Mouse (Mus musculus) heart, postnatal 36 days (tissue): Measurements from ENCODE around the gene Olfr19. TPM values are rescaled to one million over a fixed set of nuclear protein-coding genes. Genes with fewer than 3 reads are reported as not detected.
"Not testable (repeated sequence)": the region's sequence is repeated elsewhere in the genome, so short reads cannot be mapped to it uniquely, and the experiment has no call there.

Experiments
- DNase-seq, 2 experiments: peaks; one replicate each; pipeline ENCODE4 v3.0.0; 2021 to 2022
- intact Hi-C: fragments of 180-260 bp; cut with DNase I; formaldehyde crosslinking; loops from one replicate; pipeline ENCODE4 v1.15.1; 2025
- total RNA-seq, 2 experiments: library from RNA; stranded (reverse); gene quantifications; 2 replicates each; pipeline ENCODE4 v1.2.3; 2021

The Olfr19 gene
- not detected for total RNA-seq

DNA sequence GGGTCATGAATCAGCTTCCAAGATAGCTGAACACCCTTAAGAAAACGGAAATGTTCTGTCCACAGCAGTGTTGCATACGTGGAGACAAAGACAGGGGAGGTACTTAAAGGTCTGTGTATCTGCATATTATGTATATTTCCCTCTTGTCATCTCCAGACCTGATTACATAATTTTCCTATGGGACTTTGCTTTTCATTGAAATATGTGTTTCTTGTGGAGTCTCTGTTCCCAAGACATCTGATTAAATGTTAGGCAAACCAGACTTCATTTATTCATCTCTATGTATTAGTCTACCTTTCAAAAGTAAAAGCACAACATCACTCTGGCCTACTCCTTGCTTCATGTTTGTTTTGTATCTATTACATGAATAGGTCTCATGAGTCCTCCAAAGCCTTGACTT, at the start of gene Olfr19:
Gene Olfr19 (minus strand): TSS at position 101 of the 400 bp plus-strand sequence.
- DNase-seq: no peak

DNA sequence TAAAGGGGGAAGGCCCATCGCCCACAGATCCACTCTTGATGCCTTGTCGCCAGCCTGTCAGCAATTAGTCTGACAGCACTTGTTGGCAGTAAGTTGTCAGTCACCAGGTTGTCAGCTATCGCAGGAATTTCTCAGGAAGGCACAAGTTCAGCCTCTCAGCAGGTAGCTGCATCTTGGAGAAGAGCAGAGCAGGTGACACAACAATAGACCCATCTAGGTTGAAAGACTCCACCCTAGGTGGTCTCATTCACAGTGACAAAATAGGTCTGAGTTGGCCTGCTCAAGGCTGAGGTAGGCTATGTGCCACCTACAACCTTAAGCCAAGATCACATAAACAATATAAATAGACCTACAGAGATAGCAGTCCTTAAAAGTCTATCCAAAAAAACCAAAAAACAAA, 8.8 kb upstream of the Olfr19 start:
- no peak for DNase-seq
- intact Hi-C loops: no loop called here

More for the DNA sequence above, at the start of gene Olfr19:
- intact Hi-C loops: no loop called here

DNA sequence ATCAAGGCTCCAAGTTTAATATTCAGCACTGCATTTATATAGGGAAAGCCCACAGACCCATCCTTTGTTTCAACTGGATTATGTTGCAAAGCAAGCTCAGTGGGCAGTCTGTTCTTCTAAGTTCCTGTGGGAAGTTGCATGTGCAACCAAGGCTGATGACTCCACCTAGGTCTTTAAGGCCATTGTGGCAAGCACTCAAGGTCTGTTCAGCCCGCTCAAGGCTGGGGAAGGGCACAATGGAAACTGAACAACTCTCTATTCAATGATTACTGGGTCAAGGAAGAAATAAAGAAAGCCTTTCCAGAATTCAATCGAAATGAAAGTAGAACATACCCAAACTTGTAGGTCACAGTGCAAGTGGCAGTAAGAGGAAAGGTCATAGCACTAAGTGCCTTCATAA, 7.8 kb upstream of the Olfr19 start:
- intact Hi-C loops: no loop called here
- no peak for DNase-seq

DNA sequence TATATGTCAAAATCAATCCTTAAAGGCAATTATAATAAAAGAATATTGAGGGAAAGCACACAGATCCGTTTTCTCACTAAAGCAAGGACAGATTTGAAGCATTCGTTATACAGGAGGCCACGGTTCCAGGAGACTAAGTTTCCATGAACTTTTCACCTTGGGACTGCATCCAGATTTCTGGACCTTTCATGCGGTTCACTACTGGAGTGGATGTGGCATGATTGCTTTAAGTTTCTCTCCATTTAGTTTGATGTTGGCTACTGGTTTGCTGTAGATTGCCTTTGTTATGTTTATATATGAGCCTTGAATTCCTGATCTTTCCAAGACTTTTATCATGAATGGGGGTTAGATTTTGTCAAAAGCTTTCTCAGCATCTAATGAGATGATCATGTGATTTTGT, 11.2 kb downstream of the Olfr19 start:
- intact Hi-C loops: no loop called here
- DNase-seq: no peak

DNA sequence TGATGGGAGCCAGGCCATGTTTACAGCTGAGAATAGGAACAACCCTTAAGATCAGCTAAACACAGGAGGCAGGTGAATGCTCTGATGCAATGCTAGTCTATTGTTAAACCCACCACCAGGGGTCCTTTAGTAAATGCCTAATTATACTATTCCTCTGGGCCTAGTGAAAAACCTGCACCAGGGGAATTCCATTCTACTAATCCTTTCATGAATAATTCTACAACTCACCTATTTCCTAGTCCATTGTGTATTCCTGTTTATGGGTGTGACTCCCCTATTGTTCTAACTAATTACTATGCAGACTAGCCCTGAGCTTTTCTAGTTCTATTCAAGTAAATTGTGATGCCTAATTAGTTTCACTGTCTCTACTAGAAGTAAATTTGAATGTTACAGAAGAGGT, 11.7 kb downstream of the Olfr19 start:
- intact Hi-C loops: not testable (repeated sequence)

DNA sequence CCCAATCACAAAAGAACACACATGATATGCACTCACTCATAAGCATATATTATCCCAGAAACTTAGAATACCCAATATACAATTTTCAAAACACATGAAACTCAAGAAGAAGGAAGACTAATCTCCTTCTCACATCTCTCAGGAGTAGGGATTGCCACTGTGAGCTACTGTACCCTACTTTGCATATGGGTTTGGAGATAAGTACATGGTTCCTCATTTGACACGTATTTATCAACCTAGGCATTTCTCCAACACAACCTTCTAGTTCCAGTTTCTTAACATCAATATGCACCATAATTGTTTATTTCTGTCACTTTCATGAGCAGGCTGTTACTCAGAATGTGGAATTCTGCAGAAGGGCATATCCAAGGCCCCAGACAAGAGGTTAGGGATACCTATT, 31.1 kb downstream of the Olfr19 start:
- no peak for DNase-seq
- intact Hi-C loops: no loop called here

More for the DNA sequence above, 11.7 kb downstream of the Olfr19 start:
- not testable (repeated sequence) for DNase-seq

DNA sequence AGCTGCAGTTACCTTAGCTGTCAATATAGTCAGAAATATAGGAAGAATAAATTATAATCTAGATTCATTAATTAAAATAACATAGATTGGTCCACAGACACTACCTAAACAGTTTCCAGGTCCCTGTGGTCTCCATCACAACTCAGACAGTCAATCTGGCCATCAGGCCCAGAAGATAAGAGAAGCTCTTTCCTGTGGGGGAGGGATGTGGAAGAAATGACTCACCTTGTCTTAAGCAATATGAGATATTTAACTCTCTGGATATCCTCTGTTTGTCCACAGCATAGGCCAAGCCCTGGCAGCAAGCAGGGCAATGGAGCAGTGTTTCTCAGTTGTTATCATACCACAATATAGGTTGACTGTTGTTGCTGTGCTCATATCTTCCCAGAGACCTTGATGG, 42.5 kb downstream of the Olfr19 start:
- no peak for DNase-seq
- intact Hi-C loops: no loop called here

Other genes with a start within 250 kb of the Olfr19 start
- gene Fgd4, start 75.9 kb downstream of the Olfr19 start, total RNA-seq: 10 to 100 TPM; 42.6 to 52.5 TPM
- gene Spag6l, start 153.1 kb upstream of the Olfr19 start, total RNA-seq: under 1 TPM in 1 of 2 experiments, not detected in 1; 0.22 TPM
- gene Igll1, start 187.6 kb upstream of the Olfr19 start, total RNA-seq: not detected
- 10 to 100 TPM; 25.2 to 32.6 TPM for gene Top3b, start 194.3 kb upstream of the Olfr19 start, total RNA-seq
- not detected for gene Vpreb1, start 194.4 kb upstream of the Olfr19 start, total RNA-seq
- gene Ppm1f, start 220.1 kb upstream of the Olfr19 start, total RNA-seq: 10 to 100 TPM; 25.0 to 25.8 TPM